Mouse (Mus musculus) thymus, adult 2 months (tissue): ENCODE data around the gene Intu.

ENCODE experiments used
- CTCF ChIP-seq: fragments of 200-500 bp; IDR thresholded peaks from 2 replicates; pipeline ENCODE4 v1.5.1; 2012; ENCODE audit warnings: mild to moderate bottlenecking, control low read depth, low read length, moderate library complexity, borderline replicate concordance; ENCODE audit not compliant: control insufficient read depth, poor library complexity, insufficient read depth; ENCODE audit errors: extremely low read depth
- POLR2A ChIP-seq: fragments of 200-500 bp; IDR thresholded peaks from 2 replicates; pipeline ENCODE4 v1.6.1; 2012; ENCODE audit warnings: mild to moderate bottlenecking, low read length, control low read depth, moderate library complexity; ENCODE audit not compliant: control insufficient read depth, poor library complexity, insufficient read depth; ENCODE audit errors: extremely low read depth

GRCm38 (mm10) chr3:40678856-40679255, 147.8 kb downstream of the Intu start:
- TF ChIP-seq CTCF (no peak), POLR2A (no peak)
